Mouse (Mus musculus): ENCODE data around the gene Akap13. TPM values are rescaled to one million over a fixed set of nuclear protein-coding genes. Genes with fewer than 3 reads are reported as not detected.

Akap13 gene
- total RNA-seq, 2 experiments from 2014 or later = 53.7 to 59.6 TPM

DNA sequence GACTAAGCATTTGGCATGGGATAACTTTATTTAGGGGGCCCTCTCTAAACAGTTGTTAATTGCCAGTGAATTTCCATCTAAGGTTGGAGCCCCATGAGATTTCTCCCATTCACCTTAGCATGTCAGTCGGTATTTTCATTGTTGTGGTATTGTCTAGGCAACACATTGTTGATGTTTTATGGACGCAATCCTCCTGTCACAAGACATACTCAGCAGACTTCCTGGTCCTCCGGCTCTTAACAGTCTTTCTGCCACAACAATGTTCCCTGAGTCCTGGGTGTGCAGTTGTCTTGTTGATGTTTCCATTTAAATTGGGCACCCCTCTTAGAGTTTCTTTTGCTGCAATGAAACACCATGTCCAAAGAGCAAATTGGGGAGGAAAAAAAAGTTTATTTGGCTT, 177.6 kb downstream of the Akap13 start:
- DNase-seq (ENCODE audit: low spot score in 2 of 2) = no peak

DNA sequence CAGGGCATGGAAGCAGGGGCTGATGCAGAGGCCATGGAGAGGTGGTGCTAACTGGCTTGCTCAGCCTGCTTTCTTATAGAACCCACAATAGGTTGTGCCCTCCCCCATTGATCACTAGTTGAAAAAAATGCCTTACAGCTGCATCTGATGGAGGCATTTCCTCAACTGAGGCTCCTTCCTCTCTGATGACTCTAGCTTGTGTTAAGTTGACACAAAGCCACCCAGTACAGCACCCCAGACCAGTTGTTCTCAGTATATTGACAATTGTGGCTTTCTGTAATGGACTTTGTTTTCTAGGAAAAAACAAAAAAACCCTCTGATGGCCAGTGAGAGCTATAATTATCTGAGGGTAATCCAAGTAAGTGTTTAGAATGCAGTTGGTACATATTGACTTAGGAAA, 178.1 kb downstream of the Akap13 start:
- DNase-seq (ENCODE audit: low spot score in 2 of 2) = no peak

DNA sequence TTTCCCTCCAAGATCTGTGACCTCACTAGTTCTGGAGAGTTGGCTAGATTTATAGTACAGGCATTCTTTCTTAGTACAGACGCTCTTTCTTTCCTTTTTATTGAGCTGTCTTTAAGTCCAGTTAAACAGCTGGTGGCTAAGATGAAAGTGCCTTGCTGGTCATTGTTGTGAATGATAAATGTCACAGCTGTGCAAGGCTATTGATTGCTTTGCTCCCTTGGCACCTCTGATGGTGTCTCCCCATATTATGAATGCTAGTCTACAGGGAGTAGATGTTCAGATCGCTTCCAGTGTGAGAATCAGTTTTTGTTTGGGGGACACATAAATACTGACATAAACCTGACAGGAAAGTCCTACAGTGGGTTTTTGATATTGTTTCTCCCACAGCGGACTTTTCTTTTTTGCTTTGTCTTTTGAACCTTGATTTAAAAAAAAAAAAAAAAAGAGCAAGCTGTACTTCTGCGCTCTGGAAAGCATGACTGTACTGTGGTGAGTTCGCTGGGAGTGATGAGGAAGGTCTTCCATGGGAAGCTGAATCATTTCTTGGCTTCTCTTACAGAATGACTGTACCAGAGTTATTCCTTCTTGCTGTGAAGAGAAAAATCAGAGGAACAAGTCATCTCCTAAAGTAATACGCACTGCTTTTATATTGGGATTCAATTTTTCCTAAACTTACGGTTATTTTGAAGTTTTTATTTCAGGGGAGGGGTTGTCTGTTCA, 178.6 kb downstream of the Akap13 start:
- no peak for DNase-seq (ENCODE audit: low spot score in 2 of 2)

DNA sequence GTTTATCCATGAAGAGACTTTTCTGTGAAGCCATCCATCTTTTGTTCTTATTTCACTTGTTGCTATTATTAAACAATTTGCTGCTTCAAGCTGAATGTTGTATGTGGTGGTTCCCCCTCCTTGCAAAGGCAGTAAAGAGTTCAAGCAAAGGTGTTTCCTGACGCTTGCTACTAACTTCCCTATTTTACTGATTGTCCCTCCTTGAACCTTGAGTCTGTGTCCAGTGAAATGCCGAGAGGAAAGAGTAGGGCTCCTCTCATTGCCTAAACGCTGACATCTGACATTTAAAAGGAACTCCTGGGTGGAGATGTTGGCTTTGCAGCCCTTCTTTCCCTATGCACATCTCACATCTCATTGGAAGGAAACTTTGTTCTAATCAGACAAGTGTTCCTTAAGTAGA, 183.4 kb downstream of the Akap13 start:
- DNase-seq (ENCODE audit: low spot score in 2 of 2) = no peak

DNA sequence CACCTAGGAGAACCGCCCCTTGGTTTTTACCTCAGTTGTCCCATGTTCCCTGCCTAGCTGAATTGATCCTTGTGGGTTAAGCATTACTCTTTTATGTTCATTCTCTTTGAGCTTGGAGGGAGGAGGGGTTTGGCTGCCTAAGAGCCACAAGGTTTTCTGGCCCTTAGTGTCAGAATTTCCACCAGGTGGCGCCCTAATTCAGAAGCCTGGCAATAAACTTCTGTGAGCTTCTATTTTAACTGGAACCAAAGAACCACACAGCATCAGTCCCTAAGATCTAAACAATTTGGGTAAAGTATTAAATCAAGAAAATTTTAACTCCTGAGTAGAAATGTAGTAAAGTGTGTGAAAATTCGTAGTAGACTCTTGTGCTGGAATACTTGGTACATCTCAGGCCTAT, 184.2 kb downstream of the Akap13 start:
- peak; percentile 48 to 82 for DNase-seq (ENCODE audit: low spot score in 2 of 2)

DNA sequence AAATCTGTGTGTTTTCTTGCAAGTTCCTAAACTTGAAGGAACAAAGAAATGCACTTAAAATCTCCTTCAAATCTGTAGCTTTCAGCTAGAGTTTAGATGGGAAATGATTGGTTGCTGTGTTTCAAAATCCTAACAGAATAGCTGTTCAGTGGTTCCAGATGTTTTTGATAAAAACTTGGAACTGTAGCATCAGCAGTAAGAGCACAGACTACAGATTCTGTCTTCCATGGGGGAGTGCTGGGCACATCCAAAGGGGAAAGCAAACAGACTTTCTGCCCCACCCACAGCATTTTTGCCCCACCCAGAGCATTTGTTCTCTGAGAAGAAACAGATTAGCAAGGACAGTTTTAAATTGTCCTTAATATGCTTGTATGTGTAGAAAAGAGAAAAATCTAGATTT, 184.7 kb downstream of the Akap13 start:
- DNase-seq (ENCODE audit: low spot score in 2 of 2) = no peak

DNA sequence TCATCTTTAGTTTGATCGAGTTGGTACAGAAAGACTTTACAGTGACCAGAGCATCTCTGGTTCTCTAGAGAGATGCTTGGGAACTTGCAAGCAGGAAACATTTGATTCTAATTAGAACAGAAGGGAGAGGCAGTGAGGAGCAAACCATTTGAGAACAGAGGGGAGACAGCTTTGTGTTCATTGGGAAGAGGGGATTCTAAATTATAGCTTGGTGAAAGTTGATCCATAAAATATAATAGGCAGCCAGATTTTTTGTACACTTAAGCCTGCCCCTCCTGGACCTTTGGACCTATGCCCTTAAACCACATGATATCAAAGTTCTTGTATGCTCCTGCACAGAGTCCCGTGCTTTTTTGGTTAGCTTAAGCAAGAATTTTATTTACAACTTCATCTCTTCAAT, 185.3 kb downstream of the Akap13 start:
- DNase-seq (ENCODE audit: low spot score in 2 of 2) = peak in 1 of 2 experiments; percentile 40

DNA sequence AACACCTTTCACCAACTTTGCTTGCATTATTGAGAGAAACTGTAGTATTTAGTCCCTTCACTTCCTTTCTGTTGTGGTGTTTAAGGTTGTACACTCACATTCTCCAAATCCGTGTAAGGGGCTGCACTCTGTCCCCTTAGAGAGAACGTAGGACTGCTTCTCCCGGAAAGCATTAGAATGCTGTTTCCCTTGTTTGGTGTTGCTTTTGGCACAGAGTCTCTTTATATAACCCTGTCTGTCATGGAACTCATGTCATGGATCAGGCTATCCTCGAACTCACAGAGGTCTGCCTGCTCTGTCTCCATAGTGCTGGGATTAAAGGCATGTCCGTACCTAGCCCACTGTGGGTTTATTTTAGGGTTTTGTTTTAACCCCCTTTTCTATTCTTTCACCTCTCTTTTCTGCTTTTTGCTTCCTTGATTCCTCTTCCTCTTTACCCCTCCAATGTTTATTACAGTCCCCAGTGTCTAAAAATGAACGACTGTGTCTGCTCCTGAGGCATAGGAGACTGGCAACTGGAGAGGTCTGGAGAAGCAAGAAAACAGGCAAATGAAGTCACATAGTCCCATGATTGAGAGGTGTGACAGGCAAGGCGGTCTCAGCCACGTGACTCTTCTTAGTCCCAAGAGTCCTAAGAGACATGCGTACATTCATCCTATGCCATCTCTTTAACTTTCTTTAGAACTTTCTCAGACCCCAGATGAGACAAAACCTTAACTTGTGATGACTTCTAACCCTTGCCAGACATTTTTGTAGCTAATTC, 186.3 kb downstream of the Akap13 start:
- no peak for DNase-seq (ENCODE audit: low spot score in 2 of 2)

DNA sequence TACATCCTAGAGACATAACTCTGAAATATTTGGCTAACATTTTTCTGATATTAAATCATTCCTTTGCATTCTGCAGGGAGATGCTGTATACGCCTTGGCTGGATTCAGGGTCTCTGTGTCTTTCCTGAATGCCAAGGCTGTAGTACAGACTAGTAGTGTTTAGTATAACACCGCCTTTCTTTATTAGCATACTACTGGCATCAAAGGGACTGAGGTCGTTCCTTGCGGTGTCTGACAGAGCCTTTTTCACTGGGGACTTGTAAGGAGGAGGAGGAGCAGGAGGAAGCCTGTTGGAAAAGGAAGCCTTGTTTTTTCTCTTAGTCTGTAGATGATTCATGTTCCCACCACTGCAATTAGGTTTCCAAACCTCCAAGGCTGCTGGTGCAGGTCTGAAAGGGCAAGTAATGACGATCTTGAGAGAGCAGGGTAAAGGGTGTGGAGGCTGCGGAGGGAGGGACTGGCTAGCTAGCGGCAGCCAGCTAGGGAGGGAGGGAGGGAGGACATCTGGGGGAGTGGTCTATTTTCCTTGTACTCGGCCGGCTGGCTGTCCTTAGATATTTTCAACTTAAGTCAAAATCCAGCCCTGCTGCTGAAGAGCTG, 186.9 kb downstream of the Akap13 start:
- no peak for DNase-seq (ENCODE audit: low spot score in 2 of 2)

DNA sequence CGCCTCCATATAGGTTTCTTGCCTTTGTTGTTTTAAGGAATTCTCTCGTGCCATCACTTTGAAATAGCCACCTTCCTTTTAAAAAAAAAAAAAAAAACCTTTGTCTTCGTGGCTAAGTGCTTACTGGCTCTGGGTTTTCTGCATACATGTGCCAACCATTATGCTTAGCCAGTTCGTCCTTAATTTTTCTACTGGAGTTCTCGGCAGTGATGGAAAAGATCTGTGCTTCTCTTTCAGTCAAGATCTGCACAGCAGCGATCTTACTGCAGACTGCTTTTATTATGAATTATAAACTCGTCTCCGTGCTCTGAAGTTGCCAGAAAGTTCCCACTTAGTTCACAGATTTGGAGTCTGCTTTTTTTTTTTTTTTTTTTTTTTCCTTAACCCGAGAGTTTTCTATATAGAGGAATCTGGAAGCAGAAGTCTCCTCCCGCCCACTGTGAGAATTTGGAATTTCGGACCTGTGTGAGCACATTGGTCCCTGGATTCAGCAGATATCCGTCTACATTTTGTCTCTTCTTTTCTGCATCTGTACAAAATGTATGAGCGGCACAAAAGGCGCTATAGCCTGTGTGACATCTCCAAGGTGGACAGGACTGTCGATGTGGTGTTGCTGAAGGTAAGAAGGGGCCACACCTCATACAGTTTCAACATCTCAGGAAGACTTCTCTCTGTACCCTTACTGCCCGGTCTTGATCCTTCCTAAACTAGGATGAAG, 187.7 kb downstream of the Akap13 start:
- DNase-seq (ENCODE audit: low spot score in 2 of 2) = no peak

DNA sequence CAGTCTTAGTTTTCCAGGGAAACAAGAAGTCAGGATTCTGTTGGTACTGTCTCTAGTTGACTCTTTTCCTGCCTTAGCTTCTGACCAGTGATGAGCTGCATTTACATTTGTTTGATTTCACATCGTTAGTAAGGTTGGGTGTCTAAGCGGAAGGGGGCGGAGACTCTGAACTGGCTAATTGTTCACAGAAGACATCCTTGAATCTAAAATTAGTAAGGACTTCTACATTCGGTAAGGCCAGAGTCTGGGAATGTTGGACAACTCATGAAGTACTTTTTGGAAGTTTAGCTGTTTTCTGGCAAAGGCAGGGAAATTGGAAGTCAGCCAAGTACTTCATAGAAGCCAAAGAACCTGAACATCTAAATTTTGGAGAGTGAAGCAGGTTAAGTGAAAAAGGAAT, 188.7 kb downstream of the Akap13 start:
- DNase-seq (ENCODE audit: low spot score in 2 of 2) = no peak

DNA sequence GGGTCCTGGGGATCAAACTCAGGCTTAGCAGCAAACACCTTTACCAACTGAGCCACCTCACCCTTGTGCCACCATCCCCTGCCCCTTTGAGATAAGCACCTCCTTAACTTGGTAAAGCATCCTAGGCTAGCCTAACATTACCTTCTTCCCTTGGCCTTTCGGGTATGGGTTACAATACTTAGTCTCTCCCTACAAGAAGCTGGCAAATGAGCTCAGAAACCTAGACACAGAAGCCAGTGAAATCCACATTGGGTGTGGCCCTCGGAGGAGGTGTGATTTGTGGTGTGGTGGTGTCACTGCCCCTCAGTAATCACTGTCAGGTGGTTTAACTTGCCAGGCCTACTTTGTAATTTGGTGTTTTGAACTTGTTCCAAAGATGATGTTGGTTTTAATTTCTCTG, 189.3 kb downstream of the Akap13 start:
- no peak for DNase-seq (ENCODE audit: low spot score in 2 of 2)

DNA sequence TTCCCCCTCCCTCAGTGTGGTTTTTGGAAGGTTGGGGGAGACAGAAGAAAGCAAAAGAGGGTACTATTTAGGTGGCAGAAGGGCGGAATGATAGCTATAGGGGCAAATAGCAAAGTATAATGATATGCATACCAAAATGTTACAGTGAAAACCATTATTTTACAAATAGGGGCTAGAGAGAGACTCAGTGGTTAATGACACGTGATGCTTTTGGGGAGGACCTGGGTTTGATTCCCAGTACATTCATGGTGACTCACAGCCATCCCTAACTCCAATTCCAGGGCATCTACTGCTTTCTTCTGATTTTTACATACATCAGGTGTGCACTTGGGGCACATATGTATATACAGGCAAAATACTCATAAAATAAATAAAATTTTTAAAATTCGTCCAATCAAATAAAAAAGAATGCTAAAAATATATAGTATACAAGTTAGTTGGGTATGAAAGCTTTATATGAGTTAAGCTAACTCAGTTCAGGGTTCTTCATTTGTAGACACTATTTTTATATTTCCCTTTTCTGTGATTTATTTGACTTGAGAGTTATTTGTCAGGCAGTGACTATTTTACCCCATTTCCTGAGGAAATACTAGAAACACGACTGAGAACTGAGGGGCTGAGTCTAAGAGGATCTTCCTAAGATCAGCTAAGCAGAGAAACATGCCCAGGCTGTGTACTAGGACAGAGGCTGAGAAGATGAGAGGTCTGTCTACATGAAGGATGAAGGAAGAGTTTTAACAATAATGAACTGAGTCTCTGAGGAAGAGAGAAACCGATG, 190.0 kb downstream of the Akap13 start:
- no peak for DNase-seq (ENCODE audit: low spot score in 2 of 2)

DNA sequence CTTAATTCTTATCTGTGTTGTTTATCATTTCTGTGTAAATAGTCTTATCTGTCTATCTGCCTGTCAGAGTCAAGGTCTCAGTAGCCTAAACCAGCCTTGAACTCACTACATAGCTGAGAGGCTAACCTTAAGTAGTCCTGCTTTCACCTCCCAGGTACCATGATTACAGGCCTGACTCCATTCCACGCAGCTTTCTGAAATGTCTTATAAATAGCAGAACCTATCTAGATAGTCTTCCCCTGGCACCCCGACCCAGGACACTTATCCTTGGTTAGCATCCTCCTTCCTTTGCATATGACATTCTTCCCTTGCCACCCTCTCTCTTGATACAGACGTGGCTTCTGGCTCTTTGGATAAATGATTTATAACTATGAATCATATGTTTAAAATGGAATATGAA, 192.7 kb downstream of the Akap13 start:
- DNase-seq (ENCODE audit: low spot score in 2 of 2) = no peak

DNA sequence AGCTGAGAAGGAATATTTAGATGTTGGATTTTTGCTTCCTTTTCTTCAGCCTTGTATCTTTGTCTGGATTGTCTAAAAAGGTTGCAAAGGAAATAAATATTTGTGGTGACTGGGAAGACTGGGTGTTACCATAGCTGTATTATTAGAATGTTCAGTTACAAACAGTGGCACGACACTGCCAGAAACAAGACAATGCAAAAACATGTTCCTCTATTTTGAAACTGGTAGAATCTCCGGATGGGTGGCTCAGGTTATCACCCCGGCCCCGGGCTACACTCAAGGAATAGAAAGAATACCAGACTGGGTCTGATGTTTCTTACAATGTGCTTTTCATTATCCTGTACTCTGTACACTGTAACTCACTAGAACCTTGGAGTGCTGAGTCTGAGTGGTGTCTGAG, 193.6 kb downstream of the Akap13 start:
- DNase-seq (ENCODE audit: low spot score in 2 of 2) = no peak

DNA sequence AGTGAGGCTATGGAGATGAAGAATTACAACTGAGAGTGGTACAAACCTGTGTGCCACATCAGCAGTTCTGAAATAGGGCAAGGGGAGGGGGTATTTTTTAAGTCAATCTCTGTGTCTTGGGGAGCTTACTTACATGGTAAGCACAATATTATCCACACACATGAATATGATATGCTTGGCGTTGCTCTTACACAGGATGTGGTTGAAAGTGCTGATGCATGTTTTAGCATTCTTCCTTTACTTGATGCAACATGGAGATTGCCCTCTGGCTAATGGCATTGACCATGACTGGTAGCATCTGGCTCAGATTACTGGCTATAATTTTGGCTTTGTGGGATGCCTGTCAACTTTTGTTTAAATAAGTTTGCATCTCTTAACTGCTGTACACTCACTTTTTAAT, 194.6 kb downstream of the Akap13 start:
- no peak for DNase-seq (ENCODE audit: low spot score in 2 of 2)

DNA sequence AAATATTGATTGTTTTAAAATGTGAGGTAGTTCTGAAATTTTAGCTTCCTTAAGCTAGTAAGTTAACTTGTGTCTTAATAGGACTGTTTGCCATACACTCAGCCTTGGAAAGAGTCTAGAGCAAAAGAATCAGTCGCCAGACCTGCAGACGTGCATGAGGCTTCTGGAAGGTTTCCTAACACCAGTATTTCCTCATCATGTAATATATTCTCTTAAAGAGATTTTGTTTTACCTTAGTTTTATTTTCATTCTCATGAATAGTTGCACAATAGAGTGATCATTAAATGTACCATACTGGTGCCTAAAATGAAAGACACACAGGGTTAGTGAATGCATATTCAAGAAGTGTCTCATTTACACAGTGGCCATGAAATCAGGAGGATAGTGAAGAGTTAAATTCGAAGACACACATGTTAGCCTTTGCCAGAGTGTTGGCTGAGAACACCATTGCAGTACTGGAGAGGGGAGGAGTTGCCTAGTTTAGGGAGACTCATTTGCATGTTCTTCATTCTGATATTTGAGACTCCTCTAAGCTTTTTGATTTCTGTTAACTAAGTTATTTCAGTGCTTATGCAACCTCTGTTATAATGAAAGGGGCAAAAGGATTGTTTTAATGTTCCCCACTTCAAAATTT, 198.5 kb downstream of the Akap13 start:
- no peak for DNase-seq (ENCODE audit: low spot score in 2 of 2)

DNA sequence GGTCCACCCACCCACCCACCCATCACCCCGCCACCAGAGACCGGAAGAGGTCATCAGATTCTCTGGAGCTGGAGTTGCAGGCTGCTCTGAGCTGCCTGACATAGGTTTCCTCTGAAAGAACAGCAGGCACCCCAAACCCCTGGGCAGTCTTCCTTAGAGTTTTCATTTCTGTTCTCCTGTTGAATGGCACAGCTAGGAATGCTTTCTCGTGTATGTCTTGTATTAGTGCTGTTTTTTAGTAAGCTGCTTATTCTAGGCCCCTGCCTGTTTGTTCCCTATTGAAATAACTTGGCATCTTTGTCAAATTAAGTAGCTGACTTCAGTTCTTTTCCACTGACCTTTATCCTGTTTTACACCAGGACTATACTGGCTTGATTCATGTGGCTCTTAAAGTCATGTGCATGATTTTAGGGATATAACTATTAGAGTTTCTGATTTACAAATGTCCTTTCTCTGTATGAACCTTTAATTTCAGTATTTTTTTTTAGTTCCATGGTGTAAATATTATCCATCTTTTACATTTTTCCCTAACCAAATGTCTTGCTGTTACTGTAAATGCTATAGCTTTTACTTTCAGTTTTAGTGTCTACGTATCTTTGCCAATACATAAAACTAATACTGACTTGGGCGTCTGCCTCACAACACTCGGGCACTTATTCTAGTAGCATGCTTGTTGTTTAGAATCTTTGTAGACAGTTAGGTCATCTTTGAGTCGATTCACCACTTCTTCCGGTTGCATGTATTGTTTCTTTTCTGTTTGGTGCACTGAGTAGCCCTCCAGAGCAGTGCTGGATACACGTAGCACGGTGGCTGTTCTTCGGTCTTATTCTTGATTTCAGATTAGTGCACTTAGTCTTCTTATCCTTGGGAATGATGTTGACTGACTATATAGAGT, 200.1 kb downstream of the Akap13 start:
- no peak for DNase-seq (ENCODE audit: low spot score in 2 of 2)

DNA sequence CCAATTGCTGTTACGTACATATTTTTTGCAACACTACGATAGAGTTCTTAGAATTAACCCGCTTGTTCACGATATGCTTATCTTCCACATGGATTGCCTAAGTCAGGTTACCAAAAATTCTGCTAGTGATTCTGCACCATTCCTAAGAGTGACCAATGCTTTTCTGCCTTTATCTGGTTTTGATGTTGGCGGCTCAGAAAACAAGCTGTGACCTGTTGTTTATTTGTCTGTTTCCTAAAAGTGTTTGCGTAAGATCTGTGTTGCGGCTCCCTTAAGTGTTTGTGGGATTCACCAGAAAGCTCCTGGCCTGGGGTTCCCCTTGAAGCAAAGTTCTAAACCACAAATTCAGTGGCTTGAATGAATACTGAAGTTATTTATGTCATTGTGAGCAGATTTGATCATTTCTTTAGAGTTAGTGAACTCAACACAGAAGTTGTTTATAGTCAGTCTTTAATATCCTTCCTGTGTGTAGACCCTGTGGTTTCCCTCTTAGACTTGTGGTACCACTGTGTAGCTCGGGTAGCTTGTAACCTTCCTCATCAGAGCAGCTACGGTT, 201.0 kb downstream of the Akap13 start:
- DNase-seq (ENCODE audit: low spot score in 2 of 2) = no peak
